Mouse (Mus musculus): Measurements from ENCODE around the gene Olfr1385. TPM values are rescaled to one million over a fixed set of nuclear protein-coding genes. Genes with fewer than 3 reads are reported as not detected.

Gene Olfr1385
- polyA plus RNA-seq (2014; fragmentation: Illumina TruSeq; extraction: RNeasy Lipid Tissue Mini Kit (QIAGEN cat#74804); ENCODE audit: low read depth, low replicate concordance), result not detected

GRCm38 (mm10) chr11:49488770-49489169 is at the start of gene Olfr1385:
Gene Olfr1385 (plus strand): TSS chr11:49489070.

GRCm38 (mm10) chr11:49455043-49455442 is 33.8 kb upstream of the Olfr1385 start, which contains the start of gene Olfr1387:
Gene Olfr1387 (plus strand): TSS chr11:49455343.

GRCm38 (mm10) chr11:49464746-49465145 is 24.1 kb upstream of the Olfr1385 start, which contains the start of gene Olfr1386:
Gene Olfr1386 (plus strand): TSS chr11:49465046.

GRCm38 (mm10) chr11:49519348-49519747 is 30.5 kb downstream of the Olfr1385 start, which contains the start of gene Olfr1383:
Gene Olfr1383 (plus strand): TSS chr11:49519648.

GRCm38 (mm10) chr11:49527947-49528346 is 39.1 kb downstream of the Olfr1385 start, which contains the start of gene Olfr1382:
Gene Olfr1382 (plus strand): TSS chr11:49528247.

GRCm38 (mm10) chr11:49543149-49543548 is 54.3 kb downstream of the Olfr1385 start, which contains the start of gene Olfr1381:
Gene Olfr1381 (plus strand): TSS chr11:49543449.

Other genes starting within 250 kb of the Olfr1385 start
- gene Mgat1, start 244.9 kb upstream of the Olfr1385 start, polyA plus RNA-seq (2014; fragmentation: Illumina TruSeq; extraction: RNeasy Lipid Tissue Mini Kit (QIAGEN cat#74804); ENCODE audit: low read depth, low replicate concordance), result 21.6 TPM
- not detected for gene Olfr1393, start 210.8 kb upstream of the Olfr1385 start, polyA plus RNA-seq (2014; fragmentation: Illumina TruSeq; extraction: RNeasy Lipid Tissue Mini Kit (QIAGEN cat#74804); ENCODE audit: low read depth, low replicate concordance)
- 0.17 TPM for gene Olfr1392, start 203.8 kb upstream of the Olfr1385 start, polyA plus RNA-seq (2014; fragmentation: Illumina TruSeq; extraction: RNeasy Lipid Tissue Mini Kit (QIAGEN cat#74804); ENCODE audit: low read depth, low replicate concordance)
- not detected for gene Olfr10, start 184.3 kb upstream of the Olfr1385 start, polyA plus RNA-seq (2014; fragmentation: Illumina TruSeq; extraction: RNeasy Lipid Tissue Mini Kit (QIAGEN cat#74804); ENCODE audit: low read depth, low replicate concordance)
- gene Olfr1391, start 166.3 kb upstream of the Olfr1385 start, polyA plus RNA-seq (2014; fragmentation: Illumina TruSeq; extraction: RNeasy Lipid Tissue Mini Kit (QIAGEN cat#74804); ENCODE audit: low read depth, low replicate concordance), result not detected
- not detected for gene Olfr1390, start 153.9 kb upstream of the Olfr1385 start, polyA plus RNA-seq (2014; fragmentation: Illumina TruSeq; extraction: RNeasy Lipid Tissue Mini Kit (QIAGEN cat#74804); ENCODE audit: low read depth, low replicate concordance)
- not detected for gene Olfr1389, start 66.0 kb upstream of the Olfr1385 start, polyA plus RNA-seq (2014; fragmentation: Illumina TruSeq; extraction: RNeasy Lipid Tissue Mini Kit (QIAGEN cat#74804); ENCODE audit: low read depth, low replicate concordance)
- gene Olfr1388, start 52.4 kb upstream of the Olfr1385 start, polyA plus RNA-seq (2014; fragmentation: Illumina TruSeq; extraction: RNeasy Lipid Tissue Mini Kit (QIAGEN cat#74804); ENCODE audit: low read depth, low replicate concordance), result not detected
- not detected for gene Olfr1387, start 33.7 kb upstream of the Olfr1385 start, polyA plus RNA-seq (2014; fragmentation: Illumina TruSeq; extraction: RNeasy Lipid Tissue Mini Kit (QIAGEN cat#74804); ENCODE audit: low read depth, low replicate concordance)
- gene Olfr1386, start 24.0 kb upstream of the Olfr1385 start, polyA plus RNA-seq (2014; fragmentation: Illumina TruSeq; extraction: RNeasy Lipid Tissue Mini Kit (QIAGEN cat#74804); ENCODE audit: low read depth, low replicate concordance), result not detected
- gene Olfr1384, start 17.7 kb downstream of the Olfr1385 start, polyA plus RNA-seq (2014; fragmentation: Illumina TruSeq; extraction: RNeasy Lipid Tissue Mini Kit (QIAGEN cat#74804); ENCODE audit: low read depth, low replicate concordance), result not detected
- not detected for gene Olfr1383, start 30.6 kb downstream of the Olfr1385 start, polyA plus RNA-seq (2014; fragmentation: Illumina TruSeq; extraction: RNeasy Lipid Tissue Mini Kit (QIAGEN cat#74804); ENCODE audit: low read depth, low replicate concordance)
- gene Olfr1382, start 39.2 kb downstream of the Olfr1385 start, polyA plus RNA-seq (2014; fragmentation: Illumina TruSeq; extraction: RNeasy Lipid Tissue Mini Kit (QIAGEN cat#74804); ENCODE audit: low read depth, low replicate concordance), result not detected
- not detected for gene Olfr1381, start 54.4 kb downstream of the Olfr1385 start, polyA plus RNA-seq (2014; fragmentation: Illumina TruSeq; extraction: RNeasy Lipid Tissue Mini Kit (QIAGEN cat#74804); ENCODE audit: low read depth, low replicate concordance)
- gene Olfr1380, start 67.8 kb downstream of the Olfr1385 start, polyA plus RNA-seq (2014; fragmentation: Illumina TruSeq; extraction: RNeasy Lipid Tissue Mini Kit (QIAGEN cat#74804); ENCODE audit: low read depth, low replicate concordance), result not detected
- gene Flt4, start 120.2 kb downstream of the Olfr1385 start, polyA plus RNA-seq (2014; fragmentation: Illumina TruSeq; extraction: RNeasy Lipid Tissue Mini Kit (QIAGEN cat#74804); ENCODE audit: low read depth, low replicate concordance), result 4.5 TPM
- not detected for gene Scgb3a1, start 174.5 kb downstream of the Olfr1385 start, polyA plus RNA-seq (2014; fragmentation: Illumina TruSeq; extraction: RNeasy Lipid Tissue Mini Kit (QIAGEN cat#74804); ENCODE audit: low read depth, low replicate concordance)
- 187 TPM for gene Cnot6, start 223.7 kb downstream of the Olfr1385 start, polyA plus RNA-seq (2014; fragmentation: Illumina TruSeq; extraction: RNeasy Lipid Tissue Mini Kit (QIAGEN cat#74804); ENCODE audit: low read depth, low replicate concordance)

Measured in adrenal gland, adult 10 weeks (tissue).